9 mouse cellular contexts compared by ENCODE assay signal in the genomic region with DNA sequence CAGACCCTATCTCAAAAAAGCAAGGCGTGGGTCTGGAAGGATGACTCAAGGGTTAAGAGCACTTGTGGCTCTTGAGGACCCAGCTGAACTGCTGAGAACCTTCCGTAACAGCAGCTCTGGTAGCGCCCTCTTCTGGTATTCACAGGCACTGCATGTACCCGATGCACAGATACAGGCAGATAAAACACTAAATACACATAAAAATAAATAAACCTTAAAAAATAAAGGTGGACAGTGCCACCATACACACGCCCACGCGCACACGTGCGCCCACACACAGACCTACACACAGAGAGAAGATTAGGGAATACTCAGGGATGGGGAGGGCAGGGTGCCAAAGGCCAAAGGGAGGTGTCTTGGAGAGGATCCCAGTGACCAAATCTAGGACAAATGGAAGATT. TPM values are rescaled to one million over a fixed set of nuclear protein-coding genes. Genes with fewer than 3 reads are reported as not detected.
DNase-seq lines count a peak whose midpoint lies in the region; ATAC-seq and TF ChIP-seq lines count a peak whose summit lies in the region.
"Had no signal": no experiment of that assay in that cellular context is flagged by ENCODE, and none has a peak within 500 bp of the region (broad histone marks: within the 10 kb centered on the region; RNA-seq: fewer than 3 reads in every experiment).

No protein-coding gene starts in this region.

- peaks cover 11% of the 10 kb centered on the region for H3K4me1 ChIP-seq in forebrain, embryonic 12.5 days
- peaks cover 12% of the 10 kb centered on the region for H3K4me1 ChIP-seq in forebrain, embryonic 13.5 days
- H3K4me1 ChIP-seq in embryonic facial prominence, embryonic 14.5 days (ENCODE audit: control insufficient read depth, insufficient read depth, low read length), result no peaks in the 10 kb centered on the region
- peaks cover 25% of the 10 kb centered on the region for H3K4me1 ChIP-seq in thymus, adult 2 months (replicated peaks; ENCODE audit: control insufficient read depth, insufficient read depth, low read length)

- H3K9ac ChIP-seq in forebrain, embryonic 12.5 days, result no peak overlapping the region
- no peak overlapping the region for H3K9ac ChIP-seq in forebrain, embryonic 13.5 days
- no peak overlapping the region for H3K9ac ChIP-seq in embryonic facial prominence, embryonic 14.5 days (ENCODE audit: low read depth, low read length)

- H3K4me3 ChIP-seq in forebrain, embryonic 12.5 days (replicated peaks), result no peak overlapping the region
- no peak overlapping the region for H3K4me3 ChIP-seq in forebrain, embryonic 13.5 days
- H3K4me3 ChIP-seq in embryonic facial prominence, embryonic 14.5 days (ENCODE audit: low read depth, low read length), result no peak overlapping the region
- H3K4me3 ChIP-seq in thymus, adult 2 months (ENCODE audit: control insufficient read depth, insufficient read depth, low read length), result no peak overlapping the region

- 10% methylated on average over 9 of the region's 9 CpGs for WGBS in forebrain, embryonic 12.5 days
- WGBS in forebrain, embryonic 13.5 days, result 6% methylated on average over 9 of the region's 9 CpGs
- WGBS in embryonic facial prominence, embryonic 14.5 days, result 7% methylated on average over 9 of the region's 9 CpGs
- WGBS in thymus, adult 2 months, result 13% methylated on average over 9 of the region's 9 CpGs

- DNase-seq in urinary bladder, postnatal 36 days (ENCODE audit: low spot score in 2 of 2), result peak; percentile 40 to 41
- DNase-seq in urinary bladder, postnatal 25 days (ENCODE audit: low spot score), result no peak
- DNase-seq in embryonic facial prominence, embryonic 14.5 days (ENCODE audit: low spot score), result peak; percentile 44
- DNase-seq in layer of hippocampus, postnatal 10 days (ENCODE audit: low spot score in 2 of 2), result peak; percentile 61 to 63
- peak; percentile 68 for DNase-seq in thymus, adult 2 months

- H3K4me2 ChIP-seq in forebrain, embryonic 12.5 days, result no peak overlapping the region
- H3K4me2 ChIP-seq in forebrain, embryonic 13.5 days, result no peak overlapping the region
- no peak overlapping the region for H3K4me2 ChIP-seq in embryonic facial prominence, embryonic 14.5 days (ENCODE audit: low read depth, low read length)

- no peaks in the 10 kb centered on the region for H3K9me3 ChIP-seq in forebrain, embryonic 12.5 days
- H3K9me3 ChIP-seq in forebrain, embryonic 13.5 days (replicated peaks), result no peaks in the 10 kb centered on the region
- no peaks in the 10 kb centered on the region for H3K9me3 ChIP-seq in embryonic facial prominence, embryonic 14.5 days (ENCODE audit: control insufficient read depth, low read length)

- TF ChIP-seq CTCF in thymus, adult 2 months (IDR thresholded peaks at IDR 0.05; ENCODE audit: borderline replicate concordance, control insufficient read depth, extremely low read depth, insufficient read depth, low read length, poor library complexity), result peak; percentile 68; the same call in 1 of the 2 replicates

- H3K36me3 ChIP-seq in forebrain, embryonic 12.5 days (replicated peaks), result no peaks in the 10 kb centered on the region
- no peaks in the 10 kb centered on the region for H3K36me3 ChIP-seq in forebrain, embryonic 13.5 days (ENCODE audit: poor library complexity, severe bottlenecking)
- H3K36me3 ChIP-seq in embryonic facial prominence, embryonic 14.5 days (ENCODE audit: control insufficient read depth, insufficient read depth, low read length), result no peaks in the 10 kb centered on the region
- H3K36me3 ChIP-seq in thymus, adult 2 months (ENCODE audit: control insufficient read depth, insufficient read depth, low read length), result no peaks in the 10 kb centered on the region

- no peak for TF ChIP-seq POLR2A in thymus, adult 2 months (IDR thresholded peaks at IDR 0.05; ENCODE audit: control insufficient read depth, extremely low read depth, insufficient read depth, low read length, poor library complexity)

- H3K27ac ChIP-seq in forebrain, embryonic 12.5 days, result no peak overlapping the region
- no peak overlapping the region for H3K27ac ChIP-seq in forebrain, embryonic 13.5 days
- H3K27ac ChIP-seq in embryonic facial prominence, embryonic 14.5 days (replicated peaks; ENCODE audit: low read depth, low read length), result no peak overlapping the region
- H3K27ac ChIP-seq in thymus, adult 2 months (ENCODE audit: control insufficient read depth, insufficient read depth, low read length), result no peak overlapping the region

- ATAC-seq in forebrain, embryonic 12.5 days (ENCODE audit: low FRiP score), result peak; percentile 14; the same call in 1 of the 2 replicates
- ATAC-seq in forebrain, embryonic 13.5 days, result no peak
- ATAC-seq in embryonic facial prominence, embryonic 14.5 days (ENCODE audit: low read depth), result no peak
- 0 out of 2 replicates have a peak, but pooled peaks have one; percentile 57 for ATAC-seq in monocyte, adult 5-6 weeks (replicated peaks; ENCODE audit: insufficient number of reproducible peaks, low FRiP score, low TSS enrichment, poor library complexity, severe bottlenecking)

- peaks cover 43% of the 10 kb centered on the region for H3K27me3 ChIP-seq in forebrain, embryonic 12.5 days
- peaks cover 40% of the 10 kb centered on the region for H3K27me3 ChIP-seq in forebrain, embryonic 13.5 days
- peaks cover 32% of the 10 kb centered on the region for H3K27me3 ChIP-seq in embryonic facial prominence, embryonic 14.5 days (replicated peaks; ENCODE audit: control insufficient read depth, insufficient read depth, low read length)
- H3K27me3 ChIP-seq in thymus, adult 2 months (ENCODE audit: control insufficient read depth, insufficient read depth, low read length), result peaks cover 7% of the 10 kb centered on the region; the same call in 1 of the 2 replicates

RNA-seq across cellular contexts. Expression of gene Lypd3, which starts 6.1 kb away (rescaled TPM):
- polyA plus RNA-seq in forebrain, embryonic 12.5 days (2016; fragmentation: Nextera tagmentation; extraction: Ambion mirVana), result 0.42 and 0.56 TPM in 2 replicates
- 0.14 TPM in 1 of 2 replicates, not detected in the other for polyA plus RNA-seq in forebrain, embryonic 13.5 days (2015; fragmentation: Nextera tagmentation; extraction: Ambion mirVana)
- 24.7 TPM in 2 replicates for polyA plus RNA-seq in embryonic facial prominence, embryonic 14.5 days (2014; fragmentation: Nextera tagmentation; extraction: Ambion mirVana)
- total RNA-seq in layer of hippocampus, postnatal 10 days (2021), result under 1 TPM; 0.20 to 0.64 TPM
- not detected in 3 replicates for total RNA-seq in monocyte, adult 5-6 weeks (2017)
- polyA plus RNA-seq in thymus, adult 2 months (2012; rRNA removed), result 4.2 and 4.7 TPM in 2 replicates

RNA-seq across cellular contexts. Expression of gene Phldb3, which starts 31.9 kb away (rescaled TPM):
- not detected in 2 replicates for polyA plus RNA-seq in forebrain, embryonic 12.5 days (2016; fragmentation: Nextera tagmentation; extraction: Ambion mirVana)
- polyA plus RNA-seq in forebrain, embryonic 13.5 days (2015; fragmentation: Nextera tagmentation; extraction: Ambion mirVana), result not detected in 2 replicates
- 0.43 and 0.60 TPM in 2 replicates for polyA plus RNA-seq in embryonic facial prominence, embryonic 14.5 days (2014; fragmentation: Nextera tagmentation; extraction: Ambion mirVana)
- under 1 TPM; 0.37 to 0.60 TPM for total RNA-seq in layer of hippocampus, postnatal 10 days (2021)
- 7.5 to 10.6 TPM (median 9.6 TPM) in 3 replicates for total RNA-seq in monocyte, adult 5-6 weeks (2017)
- 10.7 and 11.5 TPM in 2 replicates for polyA plus RNA-seq in thymus, adult 2 months (2012; rRNA removed)

RNA-seq across cellular contexts. Expression of gene Tex101, which starts 34.0 kb away (rescaled TPM):
- not detected in 2 replicates for polyA plus RNA-seq in forebrain, embryonic 12.5 days (2016; fragmentation: Nextera tagmentation; extraction: Ambion mirVana)
- polyA plus RNA-seq in forebrain, embryonic 13.5 days (2015; fragmentation: Nextera tagmentation; extraction: Ambion mirVana), result not detected in 2 replicates
- not detected in 2 replicates for polyA plus RNA-seq in embryonic facial prominence, embryonic 14.5 days (2014; fragmentation: Nextera tagmentation; extraction: Ambion mirVana)
- total RNA-seq in layer of hippocampus, postnatal 10 days (2021), result not detected
- not detected in 3 replicates for total RNA-seq in monocyte, adult 5-6 weeks (2017)
- 0.38 TPM in 1 of 2 replicates, not detected in the other for polyA plus RNA-seq in thymus, adult 2 months (2012; rRNA removed)
- total RNA-seq: layer of hippocampus, postnatal 36 days had no signal

RNA-seq across cellular contexts. Expression of gene Zfp575, which starts 55.0 kb away (rescaled TPM):
- 3.1 and 3.5 TPM in 2 replicates for polyA plus RNA-seq in forebrain, embryonic 12.5 days (2016; fragmentation: Nextera tagmentation; extraction: Ambion mirVana)
- polyA plus RNA-seq in forebrain, embryonic 13.5 days (2015; fragmentation: Nextera tagmentation; extraction: Ambion mirVana), result 4.7 and 5.1 TPM in 2 replicates
- 4.3 and 4.6 TPM in 2 replicates for polyA plus RNA-seq in embryonic facial prominence, embryonic 14.5 days (2014; fragmentation: Nextera tagmentation; extraction: Ambion mirVana)
- total RNA-seq in layer of hippocampus, postnatal 10 days (2021), result 1 to 10 TPM; 8.2 to 8.7 TPM
- not detected in 3 replicates for total RNA-seq in monocyte, adult 5-6 weeks (2017)
- polyA plus RNA-seq in thymus, adult 2 months (2012; rRNA removed), result 0.24 and 0.98 TPM in 2 replicates

RNA-seq across cellular contexts. Expression of gene Ethe1, which starts 55.1 kb away (rescaled TPM):
- polyA plus RNA-seq in forebrain, embryonic 12.5 days (2016; fragmentation: Nextera tagmentation; extraction: Ambion mirVana), result 15.3 and 15.7 TPM in 2 replicates
- polyA plus RNA-seq in forebrain, embryonic 13.5 days (2015; fragmentation: Nextera tagmentation; extraction: Ambion mirVana), result 16.8 and 16.9 TPM in 2 replicates
- polyA plus RNA-seq in embryonic facial prominence, embryonic 14.5 days (2014; fragmentation: Nextera tagmentation; extraction: Ambion mirVana), result 25.5 and 25.6 TPM in 2 replicates
- total RNA-seq in layer of hippocampus, postnatal 10 days (2021), result 1 to 10 TPM; 7.7 to 8.7 TPM
- 4.8 to 9.7 TPM (median 7.9 TPM) in 3 replicates for total RNA-seq in monocyte, adult 5-6 weeks (2017)
- 43.3 and 45.9 TPM in 2 replicates for polyA plus RNA-seq in thymus, adult 2 months (2012; rRNA removed)

Comparison
In these comparisons a context has a peak if more than half of its experiments do, and no peak if none do; other contexts are left out.
1. ATAC-seq: peak in forebrain, embryonic 12.5 days (single experiment) and monocyte, adult 5-6 weeks (single experiment); none in forebrain, embryonic 13.5 days (single experiment) and embryonic facial prominence, embryonic 14.5 days (single experiment).